Mouse (Mus musculus) myocyte (in vitro differentiated cells): ENCODE data around the gene Edem3. TPM values are rescaled to one million over a fixed set of nuclear protein-coding genes. Genes with fewer than 3 reads are reported as not detected.

Experiments
- H3K27me3 ChIP-seq: one replicate; pipeline ENCODE4 v1.6.1; 2011; ENCODE audit not compliant: control insufficient read depth, insufficient read depth, insufficient read length
- H3K36me3 ChIP-seq: one replicate; pipeline ENCODE4 v1.6.1; 2011; ENCODE audit not compliant: control insufficient read depth, insufficient read depth
- H3K4me2 ChIP-seq: one replicate; pipeline ENCODE4 v1.6.1; 2011; ENCODE audit warnings: low read depth, control low read depth
- H3K4me3 ChIP-seq: one replicate; pipeline ENCODE4 v1.5.1; 2011; ENCODE audit warnings: mild to moderate bottlenecking, control low read depth, moderate library complexity
- H3K79me2 ChIP-seq: one replicate; pipeline ENCODE4 v1.6.1; 2011; ENCODE audit not compliant: control insufficient read depth, insufficient read depth
- H3ac ChIP-seq: one replicate; pipeline ENCODE4 v1.6.1; 2011; ENCODE audit not compliant: control insufficient read depth, insufficient read length
- CEBPB ChIP-seq: IDR thresholded peaks from 2 replicates; pipeline ENCODE4 v1.6.1; 2011; ENCODE audit warnings: mild to moderate bottlenecking, moderate library complexity; ENCODE audit not compliant: poor library complexity, insufficient read depth, severe bottlenecking
- E2F4 ChIP-seq: IDR thresholded peaks from one replicate; pipeline ENCODE4 v1.6.1; 2011; ENCODE audit warnings: mild to moderate bottlenecking, control low read depth, moderate library complexity; ENCODE audit not compliant: insufficient read depth
- MAX ChIP-seq: IDR thresholded peaks from one replicate; pipeline ENCODE4 v1.6.1; 2011; ENCODE audit warnings: low read depth, mild to moderate bottlenecking, control low read depth
- MYOD1 ChIP-seq, 3 experiments: IDR thresholded peaks; one replicate each; pipeline ENCODE4 v1.6.1; 2011; ENCODE audit warnings: control low read depth in 2 of 3, low read depth in 2 of 3, mild to moderate bottlenecking in 2 of 3, moderate library complexity in 1 of 3; ENCODE audit not compliant: insufficient read length in 2 of 3, control insufficient read depth in 1 of 3
- MYOG ChIP-seq, 3 experiments: IDR thresholded peaks; one replicate each; pipeline ENCODE4 v1.6.1; 2011; ENCODE audit warnings: control low read depth in 2 of 3, low read depth in 2 of 3, mild to moderate bottlenecking in 2 of 3; ENCODE audit not compliant: insufficient read length in 2 of 3, control insufficient read depth in 1 of 3, insufficient read depth in 1 of 3
- POLR2A ChIP-seq: IDR thresholded peaks from one replicate; pipeline ENCODE4 v1.6.1; 2011; ENCODE audit warnings: low read depth, mild to moderate bottlenecking, control low read depth, moderate library complexity; ENCODE audit not compliant: insufficient read length
- POLR2AphosphoS2 ChIP-seq: IDR thresholded peaks from one replicate; pipeline ENCODE4 v1.6.1; 2011; ENCODE audit warnings: low read depth, control low read depth; ENCODE audit not compliant: insufficient read length
- REST ChIP-seq: IDR thresholded peaks from one replicate; pipeline ENCODE4 v1.6.1; 2011; ENCODE audit warnings: mild to moderate bottlenecking, control low read depth, moderate library complexity; ENCODE audit not compliant: insufficient read depth, insufficient read length
- SRF ChIP-seq: IDR thresholded peaks from one replicate; pipeline ENCODE4 v1.6.1; 2011; ENCODE audit warnings: low read depth; ENCODE audit not compliant: control insufficient read depth, insufficient read length
- TCF12 ChIP-seq: IDR thresholded peaks from one replicate; pipeline ENCODE4 v1.6.1; 2011; ENCODE audit warnings: mild to moderate bottlenecking, control low read depth; ENCODE audit not compliant: poor library complexity, insufficient read depth, severe bottlenecking
- TCF3 ChIP-seq: IDR thresholded peaks from one replicate; pipeline ENCODE4 v1.6.1; 2011; ENCODE audit warnings: low read depth, control low read depth; ENCODE audit not compliant: insufficient read length
- USF1 ChIP-seq: IDR thresholded peaks from one replicate; pipeline ENCODE4 v1.6.1; 2011; ENCODE audit warnings: low read depth, mild to moderate bottlenecking, control low read depth, moderate library complexity
- polyA plus RNA-seq: library from polyadenylated mRNA; unstranded; fragments of >200 nt; fragmentation: generic; extraction: Trizol; gene quantifications from one replicate; pipeline ENCODE4 v1.2.1, GENCODE M21; 2012; ENCODE audit warnings: missing spikeins

The Edem3 gene
- polyA plus RNA-seq, 1 experiment, result 10.0 TPM

- Histone ChIP-seq H3K27me3 (no peaks in the 10 kb centered on the region), H3K79me2 (no peaks in the 10 kb centered on the region), H3K36me3 (no peaks in the 10 kb centered on the region), H3K4me3 (no peak overlapping the region), H3ac (no peak overlapping the region), H3K4me2 (peak overlapping the region; percentile 30)
- TF ChIP-seq REST (no peak), TCF12 (peak; percentile 65), MYOG (IDR thresholded peaks at IDR 0.05; ENCODE audit: control insufficient read depth in 1 of 3, insufficient read depth in 1 of 3, insufficient read length in 2 of 3, low read depth in 2 of 3) (peak; percentile 45 to 93 (median 83)), POLR2A (no peak), MAX (no peak), TCF3 (no peak), MYOD1 (IDR thresholded peaks at IDR 0.05; ENCODE audit: control insufficient read depth in 1 of 3, insufficient read length in 2 of 3, low read depth in 2 of 3) (peak in 2 of 3 experiments; percentile 85 to 97), SRF (no peak), E2F4 (no peak), USF1 (no peak), POLR2AphosphoS2 (no peak), CEBPB (no peak)
These were observed 91.0 kb downstream of the Edem3 start for GRCm38 (mm10) chr1:151845926-151846782.

- no peaks in the 10 kb centered on the region for H3K27me3 ChIP-seq
- no peaks in the 10 kb centered on the region for H3K79me2 ChIP-seq
- H3K36me3 ChIP-seq, result no peaks in the 10 kb centered on the region
- H3K4me2 ChIP-seq, result no peak overlapping the region
- no peak overlapping the region for H3K4me3 ChIP-seq
- H3ac ChIP-seq, result no peak overlapping the region
- TF ChIP-seq MAX (no peak), POLR2A (no peak), POLR2AphosphoS2 (no peak), REST (no peak), CEBPB (no peak), SRF (no peak), USF1 (no peak), E2F4 (no peak), TCF12 (no peak), MYOG (IDR thresholded peaks at IDR 0.05; ENCODE audit: control insufficient read depth in 1 of 3, insufficient read depth in 1 of 3, insufficient read length in 2 of 3, low read depth in 2 of 3) (no peak), MYOD1 (IDR thresholded peaks at IDR 0.05; ENCODE audit: control insufficient read depth in 1 of 3, insufficient read length in 2 of 3, low read depth in 2 of 3) (no peak)
These were observed 93.1 kb downstream of the Edem3 start for GRCm38 (mm10) chr1:151848286-151848685.

- no peak overlapping the region for H3K4me2 ChIP-seq
- H3K27me3 ChIP-seq, result no peaks in the 10 kb centered on the region
- H3K36me3 ChIP-seq, result no peaks in the 10 kb centered on the region
- H3K79me2 ChIP-seq, result no peaks in the 10 kb centered on the region
- no peak for TF ChIP-seq SRF
- TF ChIP-seq POLR2A, result no peak
- TF ChIP-seq USF1, result no peak
- no peak for TF ChIP-seq E2F4
- TF ChIP-seq MYOG (IDR thresholded peaks at IDR 0.05; ENCODE audit: control insufficient read depth in 1 of 3, insufficient read depth in 1 of 3, insufficient read length in 2 of 3, low read depth in 2 of 3), result no peak
- TF ChIP-seq POLR2AphosphoS2, result no peak
- no peak for TF ChIP-seq REST
- no peak overlapping the region for H3K4me3 ChIP-seq
- H3ac ChIP-seq, result no peak overlapping the region
These were observed 94.9 kb downstream of the Edem3 start for GRCm38 (mm10) chr1:151849993-151850608.

GRCm38 (mm10) chr1:151851051-151851848, 96.1 kb downstream of the Edem3 start:
- no peaks in the 10 kb centered on the region for H3K36me3 ChIP-seq

More at GRCm38 (mm10) chr1:151851051-151851848, 96.1 kb downstream of the Edem3 start:
- Histone ChIP-seq H3K4me3 (no peak overlapping the region), H3K27me3 (no peaks in the 10 kb centered on the region), H3K4me2 (no peak overlapping the region), H3ac (no peak overlapping the region), H3K79me2 (no peaks in the 10 kb centered on the region)
- no peak for TF ChIP-seq MYOD1 (IDR thresholded peaks at IDR 0.05; ENCODE audit: control insufficient read depth in 1 of 3, insufficient read length in 2 of 3, low read depth in 2 of 3)
- TF ChIP-seq MAX, result no peak
- no peak for TF ChIP-seq E2F4
- no peak for TF ChIP-seq TCF3
- no peak for TF ChIP-seq REST
- TF ChIP-seq CEBPB, result no peak
- no peak for TF ChIP-seq POLR2AphosphoS2
- TF ChIP-seq SRF, result no peak
- no peak for TF ChIP-seq TCF12
- TF ChIP-seq POLR2A, result no peak
- TF ChIP-seq USF1, result no peak
- no peak for TF ChIP-seq MYOG (IDR thresholded peaks at IDR 0.05; ENCODE audit: control insufficient read depth in 1 of 3, insufficient read depth in 1 of 3, insufficient read length in 2 of 3, low read depth in 2 of 3)
